Comparison of ENCODE assay signal across 14 mouse cellular contexts in the genomic region with DNA sequence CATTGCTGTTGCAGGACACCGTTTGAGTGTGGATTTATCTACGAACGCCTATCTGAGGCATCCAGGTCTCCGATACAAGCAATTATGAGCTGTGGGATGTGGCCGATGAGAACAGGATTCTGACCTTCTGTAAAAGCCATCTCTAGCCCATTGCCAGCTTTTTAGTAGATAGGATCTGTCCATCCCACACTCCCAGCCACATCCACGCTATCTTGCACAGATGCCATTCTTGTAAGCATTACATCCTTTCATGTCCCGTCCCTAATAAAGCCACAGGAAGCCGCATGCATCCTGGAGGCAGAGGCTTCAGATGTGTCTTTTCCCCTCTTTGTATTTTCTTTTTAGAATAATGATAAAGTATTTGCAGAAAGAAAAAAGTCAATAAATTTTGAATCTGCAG.
"Had no signal": no experiment of that assay in that cellular context is flagged by ENCODE, and none has a peak within 500 bp of the region (broad histone marks: within the 10 kb centered on the region; RNA-seq: fewer than 3 reads in every experiment).

No protein-coding gene starts in this region.

- H3K4me3 ChIP-seq: limb, embryonic 15.5 days; liver, embryonic 12.5 days; midbrain, embryonic 10.5 days; neural tube, embryonic 13.5 days had no signal

- H3K27me3 ChIP-seq: limb, embryonic 15.5 days; liver, embryonic 12.5 days; neural tube, embryonic 13.5 days had no signal

- H3K9ac ChIP-seq: limb, embryonic 15.5 days; liver, embryonic 12.5 days; neural tube, embryonic 13.5 days had no signal

- H3K4me2 ChIP-seq: limb, embryonic 15.5 days; liver, embryonic 12.5 days; neural tube, embryonic 13.5 days had no signal

- H3K9me3 ChIP-seq: limb, embryonic 15.5 days; liver, embryonic 12.5 days; midbrain, embryonic 10.5 days; neural tube, embryonic 13.5 days had no signal

- H3K4me1 ChIP-seq: liver, embryonic 12.5 days; midbrain, embryonic 10.5 days; neural tube, embryonic 13.5 days had no signal

- ATAC-seq: intestine, embryonic 16.5 days; liver, embryonic 12.5 days; midbrain, embryonic 16.5 days had no signal

- H3K27ac ChIP-seq: limb, embryonic 15.5 days; liver, embryonic 12.5 days; midbrain, embryonic 10.5 days; neural tube, embryonic 13.5 days had no signal

- DNase-seq: kidney, adult 2 months; kidney, postnatal 36 days; layer of hippocampus, adult 9-11 months; layer of hippocampus, postnatal 36 days; retina, postnatal 1 day; right cerebral cortex, postnatal 4 days; spleen, adult 18-20 months; thymus, postnatal 36 days had no signal
